Mouse (Mus musculus) bone marrow, adult 2 months (tissue): ENCODE results near the gene Syt3.

ENCODE experiments used
- CTCF ChIP-seq: fragments of 200-500 bp; IDR thresholded peaks from 2 replicates; pipeline ENCODE4 v1.5.1; 2011; ENCODE audit warnings: low read length, control low read depth; ENCODE audit not compliant: control insufficient read depth, insufficient read depth
- POLR2A ChIP-seq: fragments of 200-500 bp; IDR thresholded peaks from 2 replicates; pipeline ENCODE4 v1.6.1; 2011; ENCODE audit warnings: low read depth, mild to moderate bottlenecking, control low read depth, low read length, borderline replicate concordance; ENCODE audit not compliant: control insufficient read depth

DNA sequence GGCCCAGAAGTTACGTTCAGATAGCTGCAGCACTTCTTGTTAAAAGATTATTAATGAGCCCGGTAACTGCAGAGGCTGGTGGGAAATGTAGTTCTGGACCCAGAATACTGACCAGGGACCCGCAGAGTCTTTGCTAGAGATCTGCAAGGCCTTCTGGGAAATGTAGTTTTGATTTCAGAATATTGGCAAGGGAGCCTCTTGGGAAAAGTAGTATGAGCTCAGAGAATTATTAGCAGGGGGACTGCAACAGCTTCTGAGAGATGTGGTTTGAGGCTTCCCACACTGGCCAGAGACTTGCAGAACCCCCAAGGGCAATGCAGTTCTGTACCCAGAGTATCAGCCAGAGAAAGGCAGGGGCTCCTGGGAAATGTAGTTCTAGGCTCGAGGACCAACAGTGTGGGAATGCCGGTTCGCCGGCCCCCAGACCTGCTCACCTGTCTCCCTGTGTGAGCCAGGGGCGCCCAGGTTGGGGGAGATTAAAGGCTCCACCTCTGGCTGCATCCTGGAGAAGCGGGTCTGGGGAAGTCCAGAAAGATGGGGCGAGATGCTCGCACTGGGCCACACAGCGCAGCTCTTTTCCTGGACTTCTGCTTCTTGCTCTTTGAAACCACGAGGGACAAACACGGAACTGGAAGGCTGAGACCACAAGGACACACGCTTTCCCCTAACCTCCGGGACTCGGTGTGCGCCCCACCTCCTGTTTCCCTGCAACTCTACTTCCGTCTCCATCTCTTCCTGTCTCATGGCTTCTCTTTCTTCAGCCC lies 9.8 kb upstream of the Syt3 start:
- TF ChIP-seq CTCF (no peak), POLR2A (0 out of 2 replicates have a peak, but pooled peaks have one; percentile 21)
